Mouse (Mus musculus) limb, embryonic 14.5 days (tissue): ENCODE results near the gene Atxn7l3b. TPM values are rescaled to one million over a fixed set of nuclear protein-coding genes. Genes with fewer than 3 reads are reported as not detected.

Experiments used
- ATAC-seq: fragments of 200-750 bp; cut with Nextera tagmentation; 2 replicates; pipeline ENCODE4 v1.8.0; 2017; ENCODE audit warnings: low read depth, moderate number of reproducible peaks, moderate TSS enrichment; ENCODE audit not compliant: low FRiP score
- DNase-seq: peaks from one replicate; pipeline ENCODE4 v3.0.0-alpha.2; 2015; ENCODE audit warnings: low spot score
- H3K27ac ChIP-seq: fragments of 300-500 bp; sonication (generic); replicated peaks from 2 replicates; pipeline ENCODE4 v1.5.1; 2014; ENCODE audit warnings: low read depth, mild to moderate bottlenecking, low read length, moderate library complexity, mixed read lengths
- H3K27me3 ChIP-seq: fragments of 300-500 bp; sonication (generic); 2 replicates; pipeline ENCODE4 v1.6.1; 2014; ENCODE audit warnings: low read length, mixed read lengths; ENCODE audit not compliant: control insufficient read depth, insufficient read depth
- H3K36me3 ChIP-seq: fragments of 300-500 bp; sonication (generic); 2 replicates; pipeline ENCODE4 v1.6.1; 2014; ENCODE audit warnings: mild to moderate bottlenecking, low read length, moderate library complexity, mixed read lengths; ENCODE audit not compliant: control insufficient read depth, insufficient read depth
- H3K4me1 ChIP-seq: fragments of 300-500 bp; sonication (generic); 2 replicates; pipeline ENCODE4 v1.6.1; 2014; ENCODE audit warnings: antibody characterized with exemption, low read length, mixed read lengths; ENCODE audit not compliant: control insufficient read depth, insufficient read depth
- H3K4me2 ChIP-seq: fragments of 300-500 bp; sonication (generic); replicated peaks from 2 replicates; pipeline ENCODE4 v1.6.1; 2014; ENCODE audit warnings: low read depth, mild to moderate bottlenecking, low read length, moderate library complexity; ENCODE audit not compliant: severe bottlenecking
- H3K4me3 ChIP-seq: fragments of 300-500 bp; sonication (generic); replicated peaks from 2 replicates; pipeline ENCODE4 v1.5.1; 2014; ENCODE audit warnings: low read length
- H3K9ac ChIP-seq: fragments of 300-500 bp; sonication (generic); 2 replicates; pipeline ENCODE4 v1.6.1; 2014; ENCODE audit warnings: mild to moderate bottlenecking, low read depth, low read length, moderate library complexity; ENCODE audit not compliant: severe bottlenecking
- H3K9me3 ChIP-seq: fragments of 300-500 bp; sonication (generic); 2 replicates; pipeline ENCODE4 v1.6.1; 2016; ENCODE audit warnings: low read length; ENCODE audit not compliant: control insufficient read depth
- POLR2A ChIP-seq: fragments of 200-500 bp; IDR thresholded peaks from 2 replicates; pipeline ENCODE4 v1.8.0; 2012; ENCODE audit warnings: inconsistent platforms, mild to moderate bottlenecking, moderate library complexity, borderline replicate concordance; ENCODE audit not compliant: insufficient read depth, insufficient read length; ENCODE audit errors: extremely low read depth
- WGBS: fragments of 180-500 bp; shearing (Covaris S2); extraction: QIAGEN DNeasy Blood & Tissue Kit; methylation state at CpG from one replicate; pipeline ENCODE4 v1.1.7; 2014; 5-methylcytosine and 5-hydroxymethylcytosine counted together
- polyA plus RNA-seq, 2 experiments: library from polyadenylated mRNA; depleted of rRNA in 1 of 2; stranded (reverse) in 1 of 2; unstranded in 1 of 2; fragments of >200 nt; fragmentation: Nextera tagmentation in 1 of 2; extraction: Ambion mirVana in 1 of 2; gene quantifications; 2 replicates each; pipeline versions ENCODE4 v1.2.1 to v1.2.3; 2012 to 2014

Atxn7l3b gene
- polyA plus RNA-seq, 2 experiments, result 82.8 to 183 TPM

DNA sequence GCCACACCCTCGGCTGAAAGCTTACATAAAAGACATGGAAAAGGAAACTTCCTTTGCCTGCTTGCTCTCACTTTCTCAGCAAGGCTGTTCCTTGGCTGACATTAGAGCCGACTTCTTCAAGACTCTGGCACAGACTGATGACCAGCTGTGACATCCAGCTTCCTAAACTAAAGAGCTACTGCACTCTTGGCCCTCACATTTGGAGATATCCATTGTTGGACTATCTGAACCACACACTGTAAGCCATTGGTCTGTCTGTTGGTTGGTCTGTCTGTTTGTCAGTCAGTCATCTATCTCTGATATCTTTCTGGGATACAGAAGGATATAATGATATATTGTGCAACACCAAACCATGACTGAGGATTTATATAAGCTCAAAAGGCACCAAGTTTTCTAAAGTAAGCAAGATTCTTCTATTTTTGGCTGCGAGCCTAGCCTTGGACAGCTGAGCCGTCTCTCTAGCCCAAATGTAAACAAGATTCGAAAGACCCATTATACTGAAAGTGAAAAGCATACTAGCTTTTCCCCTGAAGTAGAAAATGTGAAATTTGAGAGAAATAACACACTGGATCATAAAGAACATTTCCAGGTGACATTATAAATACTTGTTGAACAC lies 12.1 kb downstream of the Atxn7l3b start:
- H3K4me2 ChIP-seq, result no peak overlapping the region
- H3K27ac ChIP-seq, result no peak overlapping the region
- 73% methylated on average over 5 of the region's 5 CpGs for WGBS
- H3K4me1 ChIP-seq, result no peaks in the 10 kb centered on the region
- H3K9ac ChIP-seq, result no peak overlapping the region
- no peaks in the 10 kb centered on the region for H3K9me3 ChIP-seq
- ATAC-seq (no peak), DNase-seq (no peak)
- H3K4me3 ChIP-seq, result no peak overlapping the region
- no peaks in the 10 kb centered on the region for H3K36me3 ChIP-seq
- no peak for TF ChIP-seq POLR2A
- H3K27me3 ChIP-seq, result no peaks in the 10 kb centered on the region

DNA sequence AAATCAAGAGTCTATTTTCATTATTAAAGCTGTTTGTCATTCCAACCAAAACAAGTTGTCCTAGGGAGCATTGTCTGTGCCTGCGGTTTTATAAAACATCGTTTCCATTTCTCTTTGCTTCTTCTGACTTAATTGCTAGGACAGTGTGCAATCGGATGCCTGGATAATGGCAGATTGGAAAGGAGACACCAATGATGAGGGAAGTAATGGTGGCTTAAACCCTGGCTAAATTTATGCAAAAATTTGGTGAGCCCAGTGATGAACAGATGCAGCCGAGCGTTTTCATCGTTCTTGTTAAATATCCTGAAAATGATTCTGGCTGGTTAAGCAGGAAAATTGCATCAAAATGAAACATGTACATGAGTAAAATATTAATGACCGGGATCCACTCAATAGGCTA lies 28.6 kb downstream of the Atxn7l3b start:
- no peak overlapping the region for H3K4me2 ChIP-seq
- TF ChIP-seq POLR2A, result no peak
- no peak overlapping the region for H3K4me3 ChIP-seq
- H3K9me3 ChIP-seq, result no peaks in the 10 kb centered on the region
- no peaks in the 10 kb centered on the region for H3K27me3 ChIP-seq
- no peak for DNase-seq
- no peaks in the 10 kb centered on the region for H3K36me3 ChIP-seq
- no peaks in the 10 kb centered on the region for H3K4me1 ChIP-seq
- H3K9ac ChIP-seq, result no peak overlapping the region
- no peak for ATAC-seq
- no peak overlapping the region for H3K27ac ChIP-seq
- WGBS, result 84% methylated on average over 7 of the region's 7 CpGs

DNA sequence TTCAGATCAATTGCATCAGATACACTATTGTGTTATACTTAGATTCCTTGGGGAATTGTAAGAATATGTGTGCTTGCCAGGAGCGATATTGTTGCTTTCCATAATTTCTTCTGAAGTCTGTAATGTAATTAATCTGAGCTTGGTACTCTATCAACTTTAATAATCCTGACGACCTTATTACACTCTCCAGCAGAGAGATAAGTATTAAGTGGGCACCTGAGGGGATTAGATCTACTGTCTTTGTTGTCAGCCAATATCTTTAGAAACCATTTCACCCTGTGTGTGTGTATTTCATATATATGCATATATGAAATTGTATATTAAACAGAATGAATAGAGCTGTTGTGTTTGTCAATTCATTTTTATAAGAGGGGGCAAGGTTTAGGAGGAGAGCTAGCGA lies 29.0 kb downstream of the Atxn7l3b start:
- no peak for DNase-seq
- Histone ChIP-seq H3K9ac (no peak overlapping the region), H3K36me3 (no peaks in the 10 kb centered on the region), H3K9me3 (no peaks in the 10 kb centered on the region), H3K4me1 (no peaks in the 10 kb centered on the region), H3K4me3 (no peak overlapping the region), H3K4me2 (no peak overlapping the region), H3K27me3 (no peaks in the 10 kb centered on the region), H3K27ac (no peak overlapping the region)
- 71% methylated on average over 3 of the region's 3 CpGs for WGBS
- ATAC-seq, result no peak
- no peak for TF ChIP-seq POLR2A

DNA sequence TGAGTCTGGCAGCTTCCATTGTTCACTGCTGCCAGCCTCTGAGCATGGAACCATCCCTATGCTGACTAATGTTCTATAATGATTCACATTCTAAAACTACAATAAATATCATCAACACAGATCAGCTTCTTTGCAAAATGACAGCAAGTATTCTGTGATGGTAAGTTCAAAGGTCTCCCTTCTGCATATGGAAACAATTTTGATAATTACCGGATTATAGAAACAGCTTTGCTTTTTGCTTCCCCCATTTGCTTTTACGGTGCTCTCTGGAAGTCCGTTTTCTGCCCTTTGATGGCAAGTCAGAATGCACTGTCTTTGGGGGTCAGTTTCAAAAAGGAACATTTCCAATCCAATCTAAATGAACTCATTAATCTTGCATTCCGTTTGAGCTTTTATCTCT lies 32.2 kb downstream of the Atxn7l3b start:
- H3K27ac ChIP-seq, result no peak overlapping the region
- TF ChIP-seq POLR2A, result no peak
- ATAC-seq, result no peak
- H3K9ac ChIP-seq, result no peak overlapping the region
- no peaks in the 10 kb centered on the region for H3K9me3 ChIP-seq
- DNase-seq, result no peak
- H3K4me2 ChIP-seq, result no peak overlapping the region
- 20% methylated on average over 4 of the region's 4 CpGs for WGBS
- H3K4me1 ChIP-seq, result no peaks in the 10 kb centered on the region
- no peaks in the 10 kb centered on the region for H3K36me3 ChIP-seq
- H3K27me3 ChIP-seq, result no peaks in the 10 kb centered on the region
- no peak overlapping the region for H3K4me3 ChIP-seq

DNA sequence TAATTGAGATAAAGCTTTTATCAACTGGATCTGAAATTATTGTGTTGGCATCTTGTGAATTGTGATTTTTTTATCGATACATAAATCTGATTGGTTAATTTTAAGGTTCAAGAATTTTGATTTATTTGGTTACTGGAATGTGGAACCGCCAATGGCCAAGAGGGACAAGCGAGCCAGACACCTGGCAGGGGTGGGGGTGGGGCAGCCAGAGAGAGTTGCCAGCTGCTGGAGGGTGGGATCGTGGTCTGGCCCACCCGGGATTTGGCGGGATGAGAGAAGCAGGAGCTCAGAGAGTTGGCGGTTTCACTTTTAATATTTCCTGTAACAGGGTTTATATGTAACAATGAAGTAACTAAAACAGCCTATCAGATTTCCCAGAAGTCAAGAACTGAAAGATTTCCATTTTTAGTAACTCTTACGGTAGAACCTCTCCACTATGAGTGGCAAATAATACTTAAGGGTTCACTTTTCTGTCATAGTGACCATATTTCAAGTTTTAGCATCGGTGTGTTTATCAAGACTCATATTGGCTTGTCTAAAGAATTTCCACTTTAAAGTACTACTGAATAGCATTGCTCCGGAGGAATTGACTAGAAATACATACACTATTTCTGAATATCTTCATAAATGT lies 35.1 kb downstream of the Atxn7l3b start:
- H3K9me3 ChIP-seq, result no peaks in the 10 kb centered on the region
- no peak overlapping the region for H3K27ac ChIP-seq
- H3K9ac ChIP-seq, result no peak overlapping the region
- no peaks in the 10 kb centered on the region for H3K36me3 ChIP-seq
- DNase-seq, result no peak
- no peaks in the 10 kb centered on the region for H3K4me1 ChIP-seq
- H3K4me2 ChIP-seq, result no peak overlapping the region
- 76% methylated on average over 10 of the region's 10 CpGs for WGBS
- TF ChIP-seq POLR2A, result no peak
- no peaks in the 10 kb centered on the region for H3K27me3 ChIP-seq
- no peak for ATAC-seq
- no peak overlapping the region for H3K4me3 ChIP-seq

DNA sequence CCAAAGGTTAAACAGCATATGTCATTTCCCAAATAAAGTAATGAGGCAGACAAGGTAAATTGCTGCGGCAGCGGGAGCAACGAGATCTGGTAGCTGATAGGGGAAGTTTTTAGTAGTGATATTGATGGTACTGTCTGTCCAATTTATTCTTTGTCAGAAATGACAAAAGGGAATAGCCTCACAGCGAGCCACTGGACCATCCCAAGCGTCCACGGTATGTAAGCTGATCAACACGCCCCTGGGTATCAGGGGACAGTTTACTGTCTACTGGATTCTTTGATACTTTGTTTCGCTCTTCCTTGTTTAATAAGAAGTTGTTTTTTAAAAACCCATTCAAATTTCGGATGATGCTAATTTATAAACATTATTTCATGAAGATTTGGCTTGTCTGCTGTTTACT lies 44.7 kb downstream of the Atxn7l3b start:
- no peaks in the 10 kb centered on the region for H3K9me3 ChIP-seq
- H3K27me3 ChIP-seq, result no peaks in the 10 kb centered on the region
- ATAC-seq (no peak), DNase-seq (no peak)
- WGBS, result 84% methylated on average over 9 of the region's 9 CpGs
- no peak overlapping the region for H3K4me3 ChIP-seq
- no peak overlapping the region for H3K9ac ChIP-seq
- H3K4me2 ChIP-seq, result no peak overlapping the region
- no peaks in the 10 kb centered on the region for H3K4me1 ChIP-seq
- TF ChIP-seq POLR2A, result no peak
- no peaks in the 10 kb centered on the region for H3K36me3 ChIP-seq
- no peak overlapping the region for H3K27ac ChIP-seq
